Mouse (Mus musculus): ENCODE measurements at regions not wholly inside any gene's neighbourhood (a gene's known extent, or its start where the extent isn't known, plus 50 kb on each side); places are given as distances from the start of the nearest gene placed in this dataset.

GRCm38 (mm10) chr14:17361910-17362309 lies 298.2 kb upstream of the Thrb start:
- TF ChIP-seq POLR2A (IDR thresholded peaks at IDR 0.05; ENCODE audit: borderline replicate concordance, low read depth, low read length), result no peak
- no peak for TF ChIP-seq CTCF (IDR thresholded peaks at IDR 0.05; ENCODE audit: low read depth, low read length)
